Mouse (Mus musculus) hindbrain, embryonic 15.5 days (tissue): ENCODE results near the gene Il13ra2. TPM values are rescaled to one million over a fixed set of nuclear protein-coding genes. Genes with fewer than 3 reads are reported as not detected.
"Not testable (repeated sequence)": the region's sequence is repeated elsewhere in the genome, so short reads cannot be mapped to it uniquely, and the experiment has no call there.

Source experiments
- ATAC-seq: fragments of 200-750 bp; cut with Nextera tagmentation; 2 replicates; pipeline ENCODE4 v1.8.0; 2017; ENCODE audit warnings: low read depth, moderate number of reproducible peaks, moderate TSS enrichment; ENCODE audit not compliant: low FRiP score
- H3K27ac ChIP-seq: fragments of 300-500 bp; sonication (generic); replicated peaks from 2 replicates; pipeline ENCODE4 v1.5.1; 2015; ENCODE audit warnings: mild to moderate bottlenecking, inconsistent platforms
- H3K27me3 ChIP-seq: fragments of 300-500 bp; sonication (generic); 2 replicates; pipeline ENCODE4 v1.6.1; 2015; ENCODE audit warnings: control low read depth, inconsistent platforms
- H3K36me3 ChIP-seq: fragments of 300-500 bp; sonication (generic); 2 replicates; pipeline ENCODE4 v1.6.1; 2015; ENCODE audit warnings: control low read depth, inconsistent platforms
- H3K4me1 ChIP-seq: fragments of 300-500 bp; sonication (generic); replicated peaks from 2 replicates; pipeline ENCODE4 v1.6.1; 2015; ENCODE audit warnings: control low read depth, inconsistent platforms
- H3K4me2 ChIP-seq: fragments of 300-500 bp; sonication (generic); 2 replicates; pipeline ENCODE4 v1.6.1; 2015; ENCODE audit warnings: moderate library complexity, mild to moderate bottlenecking, inconsistent platforms
- H3K4me3 ChIP-seq: fragments of 300-500 bp; sonication (generic); 2 replicates; pipeline ENCODE4 v1.5.1; 2015; ENCODE audit warnings: mild to moderate bottlenecking, inconsistent platforms
- H3K9ac ChIP-seq: fragments of 300-500 bp; sonication (generic); 2 replicates; pipeline ENCODE4 v1.6.1; 2015; ENCODE audit warnings: inconsistent platforms
- H3K9me3 ChIP-seq: fragments of 300-500 bp; sonication (generic); 2 replicates; pipeline ENCODE4 v1.6.1; 2016; ENCODE audit warnings: control low read depth, inconsistent platforms
- WGBS: fragments of 180-500 bp; shearing (Covaris S2); methylation state at CpG from one replicate; pipeline ENCODE4 v1.1.7; 2015; 5-methylcytosine and 5-hydroxymethylcytosine counted together
- polyA plus RNA-seq: library from polyadenylated mRNA; unstranded; fragments of >200 nt; fragmentation: Nextera tagmentation; extraction: Ambion mirVana; gene quantifications from 2 replicates; pipeline ENCODE4 v1.2.1, GENCODE M21; 2015

The Il13ra2 gene
- 0.24 TPM in 1 of 2 replicates, not detected in the other for polyA plus RNA-seq

DNA sequence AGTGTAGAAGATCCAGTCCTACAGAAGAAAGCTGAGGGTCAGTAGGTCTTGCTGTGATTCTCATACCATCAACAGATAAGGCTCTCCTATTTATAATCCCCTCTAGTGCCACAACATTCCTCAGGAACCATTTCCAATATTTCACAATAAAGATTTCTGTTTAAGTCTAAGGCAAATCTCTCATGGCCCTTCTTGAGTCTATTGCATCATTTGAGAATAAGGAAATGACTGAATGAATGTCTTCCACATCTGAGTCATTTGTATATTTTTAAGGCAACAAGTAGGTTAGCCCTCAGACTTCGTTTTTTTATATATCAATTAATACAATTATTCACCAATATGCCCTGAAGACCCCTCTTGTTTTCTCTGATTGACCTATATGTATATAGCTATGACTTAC lies at the start of gene Il13ra2:
Gene Il13ra2 (minus strand): TSS at position 64 of the 400 bp plus-strand sequence.
- Histone ChIP-seq H3K4me1 (no peaks in the 10 kb centered on the region), H3K36me3 (no peaks in the 10 kb centered on the region), H3K9me3 (no peaks in the 10 kb centered on the region), H3K27ac (no peak within 1 kb of the TSS), H3K27me3 (no peaks in the 10 kb centered on the region), H3K4me2 (no peak within 1 kb of the TSS), H3K9ac (no peak within 1 kb of the TSS), H3K4me3 (no peak within 1 kb of the TSS)
- no peak for ATAC-seq
- 40% methylated on average over 1 of the region's 1 CpGs for WGBS

DNA sequence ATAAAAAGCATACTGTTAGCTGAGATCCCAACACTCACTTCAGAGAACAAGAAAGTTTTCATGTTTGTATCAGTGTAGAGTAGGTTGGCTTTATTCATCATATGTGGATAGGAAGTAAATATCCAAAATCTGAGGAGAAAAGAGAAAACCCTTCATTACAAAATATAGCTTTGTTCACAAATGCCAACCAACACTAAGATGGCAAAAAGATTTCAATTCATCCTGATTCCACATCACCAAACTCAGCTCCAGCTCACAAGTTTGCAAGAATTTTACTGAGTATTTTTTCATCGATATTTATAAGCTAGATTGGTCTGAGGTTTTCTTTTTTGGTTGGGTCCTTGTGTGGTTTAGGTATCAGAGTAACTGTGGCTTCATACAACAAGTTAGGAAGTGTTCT lies 24.6 kb upstream of the Il13ra2 start, which contains the start of gene Vmn1r239-ps:
Gene Vmn1r239-ps (minus strand): TSS at position 101 of the 400 bp plus-strand sequence.
- H3K9me3 ChIP-seq, H3K27ac ChIP-seq, H3K4me1 ChIP-seq, ATAC-seq, H3K4me3 ChIP-seq, H3K36me3 ChIP-seq, H3K27me3 ChIP-seq, H3K4me2 ChIP-seq, H3K9ac ChIP-seq: not testable (repeated sequence)
- WGBS = 86% methylated on average over 1 of the region's 1 CpGs

DNA sequence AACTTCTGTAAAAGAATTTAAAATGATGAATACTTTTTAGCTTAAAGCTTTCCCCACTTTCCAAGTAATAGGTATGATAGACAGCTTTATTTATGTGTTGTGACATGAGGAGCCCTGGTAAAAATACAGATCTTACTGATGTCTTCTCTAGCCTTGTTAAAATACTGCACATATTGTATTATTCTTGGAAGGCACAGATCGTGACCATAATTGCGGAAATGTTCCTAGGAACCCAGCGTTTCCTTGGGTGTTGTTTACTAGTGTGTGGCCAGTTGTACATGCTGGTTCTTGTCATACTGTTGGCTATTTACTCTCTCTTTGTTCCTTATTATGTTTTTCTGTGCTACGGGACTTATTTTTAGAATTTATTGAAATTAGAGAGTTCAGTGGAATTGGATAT lies 14.4 kb upstream of the Il13ra2 start:
- H3K4me2 ChIP-seq = no peak overlapping the region
- H3K27ac ChIP-seq = no peak overlapping the region
- no peak overlapping the region for H3K4me3 ChIP-seq
- H3K9ac ChIP-seq = no peak overlapping the region
- H3K9me3 ChIP-seq = no peaks in the 10 kb centered on the region
- no peak for ATAC-seq
- H3K27me3 ChIP-seq = no peaks in the 10 kb centered on the region
- 90% methylated on average over 4 of the region's 4 CpGs for WGBS
- no peaks in the 10 kb centered on the region for H3K4me1 ChIP-seq
- H3K36me3 ChIP-seq = no peaks in the 10 kb centered on the region

GRCm38 (mm10) chrX:147435400-147435799 lies 6.4 kb upstream of the Il13ra2 start:
- Histone ChIP-seq H3K27me3 (no peaks in the 10 kb centered on the region), H3K4me1 (no peaks in the 10 kb centered on the region), H3K9me3 (no peaks in the 10 kb centered on the region), H3K36me3 (no peaks in the 10 kb centered on the region), H3K4me3 (no peak overlapping the region), H3K9ac (no peak overlapping the region), H3K27ac (no peak overlapping the region), H3K4me2 (no peak overlapping the region)
- 86% methylated on average over 2 of the region's 2 CpGs for WGBS
- ATAC-seq = no peak

DNA sequence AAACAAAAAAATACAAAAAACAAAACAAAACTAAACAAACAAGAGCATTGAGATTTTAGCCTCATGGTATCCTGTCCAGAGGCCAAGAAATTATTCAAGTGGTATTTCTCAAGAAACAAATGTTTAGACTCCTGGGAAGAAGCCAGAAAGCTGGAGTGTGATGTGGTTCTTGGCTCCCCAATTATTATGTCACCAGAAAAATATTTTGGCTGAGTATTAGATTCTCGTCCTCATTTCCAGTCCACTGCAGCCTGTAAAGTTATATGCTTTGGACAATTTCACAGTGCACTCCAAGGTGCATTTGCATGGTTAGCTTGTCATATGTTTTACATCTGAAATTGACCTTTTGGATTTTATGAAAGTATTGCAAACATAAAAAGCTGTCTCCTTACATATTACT lies 761 bp upstream of the Il13ra2 start:
- 64% methylated on average over 1 of the region's 1 CpGs for WGBS
- no peaks in the 10 kb centered on the region for H3K9me3 ChIP-seq
- no peak overlapping the region for H3K4me3 ChIP-seq

GRCm38 (mm10) chrX:147393446-147393845 lies 35.5 kb downstream of the Il13ra2 start:
- Histone ChIP-seq H3K9ac (no peak overlapping the region), H3K36me3 (no peaks in the 10 kb centered on the region), H3K4me3 (no peak overlapping the region), H3K27me3 (no peaks in the 10 kb centered on the region), H3K4me2 (no peak overlapping the region), H3K9me3 (no peaks in the 10 kb centered on the region), H3K27ac (no peak overlapping the region), H3K4me1 (no peaks in the 10 kb centered on the region)
- WGBS = 77% methylated on average over 1 of the region's 1 CpGs
- no peak for ATAC-seq

More for the DNA sequence above, 761 bp upstream of the Il13ra2 start:
- no peak overlapping the region for H3K27ac ChIP-seq
- H3K4me2 ChIP-seq = no peak overlapping the region
- no peaks in the 10 kb centered on the region for H3K36me3 ChIP-seq
- H3K9ac ChIP-seq = no peak overlapping the region
- H3K27me3 ChIP-seq = no peaks in the 10 kb centered on the region
- ATAC-seq = no peak
- no peaks in the 10 kb centered on the region for H3K4me1 ChIP-seq

DNA sequence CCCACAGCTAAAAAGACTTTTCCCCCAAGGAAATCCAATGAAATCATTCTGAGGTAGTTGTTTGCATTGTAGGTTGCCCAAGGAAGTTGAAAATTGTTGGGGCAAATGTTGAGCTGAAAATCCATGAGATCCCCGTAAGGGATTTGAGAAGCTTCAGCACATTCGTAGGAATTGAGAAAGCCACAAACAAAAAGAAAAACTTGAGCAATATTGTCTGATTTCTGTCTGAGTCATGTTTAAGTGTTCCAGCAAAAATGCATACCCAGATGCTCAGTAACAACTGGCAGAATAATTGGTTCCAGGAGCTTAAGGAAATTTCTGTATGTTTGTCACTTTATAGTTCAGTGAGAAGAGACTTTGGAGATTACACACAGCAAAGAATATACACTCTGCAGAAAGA lies 79.8 kb downstream of the Il13ra2 start:
- H3K4me3 ChIP-seq = no peak overlapping the region
- H3K9ac ChIP-seq = no peak overlapping the region
- WGBS = 92% methylated on average over 2 of the region's 2 CpGs
- H3K9me3 ChIP-seq = no peaks in the 10 kb centered on the region
- ATAC-seq = no peak
- H3K4me1 ChIP-seq = no peaks in the 10 kb centered on the region
- H3K4me2 ChIP-seq = no peak overlapping the region
- H3K36me3 ChIP-seq = no peaks in the 10 kb centered on the region
- no peaks in the 10 kb centered on the region for H3K27me3 ChIP-seq
- H3K27ac ChIP-seq = no peak overlapping the region

Other genes starting within 250 kb of the Il13ra2 start
- not detected in 2 replicates for gene Vmn1r239-ps, start 24.5 kb upstream of the Il13ra2 start, polyA plus RNA-seq
- 8.6 and 10.0 TPM in 2 replicates for gene Lrch2, start 124.9 kb upstream of the Il13ra2 start, polyA plus RNA-seq